Mouse (Mus musculus): Measurements from ENCODE around the gene Gm10376.
"Not testable (repeated sequence)": the region's sequence is repeated elsewhere in the genome, so short reads cannot be mapped to it uniquely, and the experiment has no call there.

- not testable (repeated sequence) for TF ChIP-seq CTCF (IDR thresholded peaks at IDR 0.05; ENCODE audit: low read depth, low read length); GATA1 (IDR thresholded peaks at IDR 0.05; ENCODE audit: borderline replicate concordance, low read length); POLR2AphosphoS5 (IDR thresholded peaks at IDR 0.05; ENCODE audit: insufficient replicate concordance, low read depth, low read length); GATA2 (IDR thresholded peaks at IDR 0.05; ENCODE audit: borderline replicate concordance, low read depth, low read length)
These were observed 44.8 kb upstream of the Gm10376 start for GRCm38 (mm10) chr14:43060179-43060578.

Measured in G1E (cell line).